Mouse (Mus musculus): ENCODE data around the gene Ccdc57.

DNA sequence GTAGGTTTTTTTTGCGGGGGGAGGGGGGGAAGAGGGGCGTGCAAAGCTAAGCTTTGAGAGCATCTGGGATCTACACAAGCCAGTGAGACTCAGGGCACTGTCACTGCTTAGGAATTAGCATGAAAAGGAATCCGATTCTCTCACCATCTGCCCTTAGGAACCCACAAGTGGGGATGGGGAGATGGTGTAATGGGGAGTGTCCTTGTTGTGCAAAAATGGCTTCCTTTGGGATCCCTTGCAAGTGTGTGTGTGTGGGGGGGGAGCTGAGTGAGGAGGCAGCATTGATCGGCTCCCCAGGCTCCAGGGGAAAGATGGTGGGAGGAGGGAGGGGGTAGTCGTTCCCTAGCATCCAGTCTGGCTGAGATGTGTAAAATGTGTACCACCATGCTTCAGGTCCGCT lies 155.5 kb downstream of the Ccdc57 start:
- TF ChIP-seq CTCF (IDR thresholded peaks at IDR 0.05; ENCODE audit: control insufficient read depth, insufficient read depth, insufficient replicate concordance, low read depth, low read length) (no peak), POLR2A (IDR thresholded peaks at IDR 0.05; ENCODE audit: control insufficient read depth, low read depth, low read length) (no peak)
